Mouse (Mus musculus): ENCODE measurements at regions not wholly inside any gene's neighbourhood (a gene's known extent, or its start where the extent isn't known, plus 50 kb on each side); places are given as distances from the start of the nearest gene placed in this dataset.

GRCm38 (mm10) chr1:169051085-169051862 lies 480.0 kb downstream of the Nuf2 start:
- DNase-seq = no peak

- DNase-seq = no peak
Observed at GRCm38 (mm10) chr1:169049846-169050245, 481.4 kb downstream of the Nuf2 start.

GRCm38 (mm10) chr1:169046791-169047525 lies 484.3 kb downstream of the Nuf2 start:
- no peak for DNase-seq

- no peak for DNase-seq
Observed at GRCm38 (mm10) chr1:169033517-169033916, 497.7 kb downstream of the Nuf2 start.

GRCm38 (mm10) chr1:169031849-169032542 lies 499.3 kb downstream of the Nuf2 start:
- no peak for DNase-seq

- no peak for DNase-seq
Observed at GRCm38 (mm10) chr1:169027706-169028105, 503.6 kb downstream of the Nuf2 start.

GRCm38 (mm10) chr1:169027241-169027640 lies 504.0 kb downstream of the Nuf2 start:
- no peak for DNase-seq

GRCm38 (mm10) chr1:169024531-169024930 lies 506.7 kb downstream of the Nuf2 start:
- DNase-seq = no peak

GRCm38 (mm10) chr1:168991506-168992244 lies 539.6 kb downstream of the Nuf2 start:
- no peak for DNase-seq

GRCm38 (mm10) chr1:168975037-168975698 lies 543.1 kb upstream of the Pbx1 start:
- no peak for DNase-seq

GRCm38 (mm10) chr1:168969402-168969801 lies 537.3 kb upstream of the Pbx1 start:
- DNase-seq = peak in 1 of 2 experiments; percentile 2

GRCm38 (mm10) chr1:168967334-168967733 lies 535.3 kb upstream of the Pbx1 start:
- no peak for DNase-seq

- DNase-seq = no peak
Observed at GRCm38 (mm10) chr1:168964467-168964904, 532.4 kb upstream of the Pbx1 start.

- no peak for DNase-seq
Observed at GRCm38 (mm10) chr1:168950947-168951346, 518.9 kb upstream of the Pbx1 start.

- no peak for DNase-seq
Observed at GRCm38 (mm10) chr1:168924100-168924815, 492.2 kb upstream of the Pbx1 start.

GRCm38 (mm10) chr1:168918331-168919076 lies 486.4 kb upstream of the Pbx1 start:
- no peak for DNase-seq

- no peak for DNase-seq
Observed at GRCm38 (mm10) chr1:168908684-168909175, 476.7 kb upstream of the Pbx1 start.

GRCm38 (mm10) chr1:168908192-168908591 lies 476.1 kb upstream of the Pbx1 start:
- DNase-seq = no peak

- no peak for DNase-seq
Observed at GRCm38 (mm10) chr1:168898483-168898882, 466.4 kb upstream of the Pbx1 start.

GRCm38 (mm10) chr1:168861577-168861976 lies 429.5 kb upstream of the Pbx1 start:
- no peak for DNase-seq

Data from heart, adult 18-20 months (tissue).